Mouse (Mus musculus): ENCODE results near the gene Uqcrc1.

GRCm38 (mm10) chr9:108955241-108955640 is 18.8 kb downstream of the Uqcrc1 start:
- TF ChIP-seq GATA1 (IDR thresholded peaks at IDR 0.05; ENCODE audit: low read length), result no peak
- TF ChIP-seq TAL1 (IDR thresholded peaks at IDR 0.05; ENCODE audit: low read length), result no peak

All from erythroblast, embryonic 14.5 days (primary cell).